Mouse (Mus musculus) liver, postnatal 0 days (tissue): ENCODE results near the gene Tctn1.

Source experiments
- CTCF ChIP-seq: sonication (generic); IDR thresholded peaks from 2 replicates; pipeline ENCODE4 v1.5.1; 2016; ENCODE audit warnings: antibody characterized with exemption, low read depth
- EP300 ChIP-seq: IDR thresholded peaks from 2 replicates; pipeline ENCODE4 v1.6.1; 2016; ENCODE audit warnings: antibody characterized with exemption, low read depth, mild to moderate bottlenecking

GRCm38 (mm10) chr5:122293131-122293530 lies 28.9 kb upstream of the Tctn1 start:
- TF ChIP-seq CTCF (no peak), EP300 (peak; percentile 27; the same call in 1 of the 2 replicates)
